Mouse (Mus musculus) CH12.LX (cell line): Measurements from ENCODE around the gene Vsir. TPM values are rescaled to one million over a fixed set of nuclear protein-coding genes. Genes with fewer than 3 reads are reported as not detected.

Source experiments
- DNase-seq: peaks from one replicate; pipeline ENCODE4 v3.0.0-alpha.2; 2013; ENCODE audit errors: extremely low read depth
- H3K27ac ChIP-seq: 2 replicates; pipeline ENCODE4 v1.5.1; 2012; ENCODE audit warnings: low read depth, mild to moderate bottlenecking, control low read depth, moderate library complexity; ENCODE audit not compliant: insufficient read depth
- H3K27me3 ChIP-seq: replicated peaks from 2 replicates; pipeline ENCODE3; 2012; ENCODE audit warnings: inconsistent platforms
- H3K36me3 ChIP-seq, 2 experiments: replicated peaks in 1 of 2; 2 replicates each; pipeline versions ENCODE3 to v1.6.1; 2012; ENCODE audit warnings: inconsistent platforms in 1 of 2, low read length in 1 of 2, mild to moderate bottlenecking in 1 of 2, mixed read lengths in 1 of 2, moderate library complexity in 1 of 2; ENCODE audit not compliant: control insufficient read depth in 1 of 2, insufficient read depth in 1 of 2
- H3K4me1 ChIP-seq, 2 experiments: 2 replicates each; pipeline ENCODE4 v1.6.1; 2012; ENCODE audit warnings: inconsistent platforms in 1 of 2, moderate library complexity in 1 of 2; ENCODE audit not compliant: insufficient read depth in 2 of 2, control insufficient read depth in 1 of 2
- H3K4me2 ChIP-seq: 2 replicates; pipeline ENCODE4 v1.6.1; 2012; ENCODE audit warnings: low read depth, mild to moderate bottlenecking, control low read depth; ENCODE audit not compliant: poor library complexity, insufficient read depth, severe bottlenecking
- H3K4me3 ChIP-seq, 3 experiments: fragments of 150-350 bp in 1 of 3; sonication (generic) in 1 of 3; replicated peaks in 1 of 3; 2 replicates each; pipeline versions ENCODE3 to v1.5.1; 2011 to 2012; ENCODE audit warnings: low read depth in 2 of 3, low read length in 2 of 3, mild to moderate bottlenecking in 2 of 3, moderate library complexity in 2 of 3, control low read depth in 1 of 3, improper control_type of control experiment in 1 of 3, inconsistent platforms in 1 of 3, mixed read lengths in 1 of 3; ENCODE audit not compliant: poor library complexity in 1 of 3
- H3K79me2 ChIP-seq: replicated peaks from 2 replicates; pipeline ENCODE4 v1.6.1; 2012; ENCODE audit warnings: mild to moderate bottlenecking, moderate library complexity; ENCODE audit not compliant: control insufficient read depth, poor library complexity, insufficient read depth, severe bottlenecking; ENCODE audit errors: extremely low read depth
- H3K9ac ChIP-seq: 2 replicates; pipeline ENCODE4 v1.6.1; 2012; ENCODE audit warnings: low read depth, mild to moderate bottlenecking, control low read depth, moderate library complexity; ENCODE audit not compliant: insufficient read depth
- H3K9me3 ChIP-seq: replicated peaks from 2 replicates; pipeline ENCODE3; 2012; ENCODE audit warnings: low read length, inconsistent platforms, mixed read lengths
- BHLHE40 ChIP-seq: IDR thresholded peaks from 2 replicates; pipeline ENCODE4 v1.6.1; 2011; ENCODE audit warnings: mild to moderate bottlenecking, low read depth, low read length, improper control_type of control experiment
- CHD1 ChIP-seq: IDR thresholded peaks from 2 replicates; pipeline ENCODE4 v1.6.1; 2012; ENCODE audit warnings: low read depth, low read length, improper control_type of control experiment, inconsistent platforms
- CHD2 ChIP-seq: IDR thresholded peaks from 2 replicates; pipeline ENCODE4 v1.6.1; 2011; ENCODE audit warnings: low read length, improper control_type of control experiment
- CTCF ChIP-seq, 2 experiments: IDR thresholded peaks in 1 of 2; conservative IDR thresholded peaks in 1 of 2; 2 replicates each; pipeline ENCODE4 v1.5.1; 2011 to 2012; ENCODE audit warnings: low read depth in 2 of 2, low read length in 2 of 2, improper control_type of control experiment in 1 of 2, inconsistent platforms in 1 of 2, mild to moderate bottlenecking in 1 of 2, moderate library complexity in 1 of 2
- E2F4 ChIP-seq: IDR thresholded peaks from 2 replicates; pipeline ENCODE4 v1.6.1; 2011; ENCODE audit warnings: low read depth, low read length, improper control_type of control experiment; ENCODE audit not compliant: insufficient replicate concordance
- ELF1 ChIP-seq: IDR thresholded peaks from 2 replicates; pipeline ENCODE4 v1.6.1; 2014; ENCODE audit warnings: low read depth, mild to moderate bottlenecking, inconsistent platforms, low read length, improper control_type of control experiment
- EP300 ChIP-seq: IDR thresholded peaks from 2 replicates; pipeline ENCODE4 v1.6.1; 2011; ENCODE audit warnings: low read length, improper control_type of control experiment
- ETS1 ChIP-seq: conservative IDR thresholded peaks from 2 replicates; pipeline ENCODE4 v1.6.1; 2012; ENCODE audit warnings: low read depth, mild to moderate bottlenecking, inconsistent platforms, low read length, improper control_type of control experiment, moderate library complexity
- GABPA ChIP-seq: IDR thresholded peaks from 2 replicates; pipeline ENCODE4 v1.6.1; 2012; ENCODE audit warnings: low read depth, low read length, improper control_type of control experiment, inconsistent platforms; ENCODE audit not compliant: insufficient replicate concordance
- IRF4 ChIP-seq: IDR thresholded peaks from 2 replicates; pipeline ENCODE4 v1.6.1; 2014; ENCODE audit warnings: low read depth, mild to moderate bottlenecking, inconsistent platforms, low read length, improper control_type of control experiment
- JUN ChIP-seq: IDR thresholded peaks from 2 replicates; pipeline ENCODE4 v1.6.1; 2011; ENCODE audit warnings: low read depth, mild to moderate bottlenecking, low read length, improper control_type of control experiment, moderate library complexity; ENCODE audit not compliant: insufficient read depth
- JUND ChIP-seq: conservative IDR thresholded peaks from 2 replicates; pipeline ENCODE4 v1.6.1; 2011; ENCODE audit warnings: low read depth, low read length, improper control_type of control experiment
- KAT2A ChIP-seq: IDR thresholded peaks from 2 replicates; pipeline ENCODE4 v1.6.1; 2012; ENCODE audit warnings: low read length, improper control_type of control experiment, inconsistent platforms; ENCODE audit not compliant: insufficient replicate concordance
- MAX ChIP-seq: IDR thresholded peaks from 2 replicates; pipeline ENCODE4 v1.6.1; 2011; ENCODE audit warnings: low read length, improper control_type of control experiment
- MAZ ChIP-seq: IDR thresholded peaks from 2 replicates; pipeline ENCODE4 v1.6.1; 2012; ENCODE audit warnings: low read depth, mild to moderate bottlenecking, inconsistent platforms, low read length, improper control_type of control experiment, moderate library complexity
- MEF2A ChIP-seq: IDR thresholded peaks from 2 replicates; pipeline ENCODE4 v1.6.1; 2014; ENCODE audit warnings: low read depth, mild to moderate bottlenecking, inconsistent platforms, low read length, improper control_type of control experiment, borderline replicate concordance
- MYC ChIP-seq: IDR thresholded peaks from 2 replicates; pipeline ENCODE4 v1.6.1; 2011; ENCODE audit warnings: low read depth, mild to moderate bottlenecking, improper control_type of control experiment, low read length
- NELFE ChIP-seq: IDR thresholded peaks from 2 replicates; pipeline ENCODE4 v1.6.1; 2011; ENCODE audit warnings: low read depth, low read length, improper control_type of control experiment
- NRF1 ChIP-seq: IDR thresholded peaks from 2 replicates; pipeline ENCODE4 v1.6.1; 2014; ENCODE audit warnings: low read depth, mild to moderate bottlenecking, inconsistent platforms, low read length, improper control_type of control experiment, moderate library complexity
- PAX5 ChIP-seq: IDR thresholded peaks from 2 replicates; pipeline ENCODE4 v1.6.1; 2012; ENCODE audit warnings: low read length, inconsistent platforms, mixed read lengths
- POLR2A ChIP-seq: IDR thresholded peaks from 2 replicates; pipeline ENCODE4 v1.6.1; 2011; ENCODE audit warnings: low read depth, mild to moderate bottlenecking, improper control_type of control experiment, low read length
- POLR2AphosphoS2 ChIP-seq: IDR thresholded peaks from 2 replicates; pipeline ENCODE4 v1.6.1; 2011; ENCODE audit warnings: low read depth, low read length, improper control_type of control experiment
- RAD21 ChIP-seq: IDR thresholded peaks from 2 replicates; pipeline ENCODE4 v1.6.1; 2011; ENCODE audit warnings: low read depth, mild to moderate bottlenecking, low read length, improper control_type of control experiment, moderate library complexity
- RCOR1 ChIP-seq: conservative IDR thresholded peaks from 2 replicates; pipeline ENCODE4 v1.6.1; 2012; ENCODE audit warnings: low read depth, mild to moderate bottlenecking, inconsistent platforms, low read length, improper control_type of control experiment
- SIN3A ChIP-seq: IDR thresholded peaks from 2 replicates; pipeline ENCODE4 v1.6.1; 2012; ENCODE audit warnings: low read length, improper control_type of control experiment, inconsistent platforms
- SMC3 ChIP-seq: IDR thresholded peaks from 2 replicates; pipeline ENCODE4 v1.6.1; 2011; ENCODE audit warnings: low read depth, low read length, improper control_type of control experiment
- TBP ChIP-seq: conservative IDR thresholded peaks from 2 replicates; pipeline ENCODE4 v1.6.1; 2011; ENCODE audit warnings: low read depth, low read length, improper control_type of control experiment
- TCF12 ChIP-seq: IDR thresholded peaks from 2 replicates; pipeline ENCODE4 v1.6.1; 2014; ENCODE audit warnings: low read depth, mild to moderate bottlenecking, inconsistent platforms, low read length, improper control_type of control experiment
- USF2 ChIP-seq: conservative IDR thresholded peaks from 2 replicates; pipeline ENCODE4 v1.6.1; 2011; ENCODE audit warnings: low read depth, low read length, improper control_type of control experiment
- ZKSCAN1 ChIP-seq: IDR thresholded peaks from 2 replicates; pipeline ENCODE4 v1.6.1; 2012; ENCODE audit warnings: low read depth, inconsistent platforms, low read length, improper control_type of control experiment, borderline replicate concordance
- ZMIZ1 ChIP-seq: IDR thresholded peaks from 2 replicates; pipeline ENCODE4 v1.6.1; 2012; ENCODE audit warnings: low read depth, mild to moderate bottlenecking, inconsistent platforms, low read length, improper control_type of control experiment
- ZNF384 ChIP-seq: IDR thresholded peaks from 2 replicates; pipeline ENCODE4 v1.6.1; 2012; ENCODE audit warnings: low read depth, low read length, improper control_type of control experiment, inconsistent platforms
- dilution Hi-C: fragments of 300-500 bp; cut with MboI; formaldehyde crosslinking; loops from 2 replicates; pipeline ENCODE4 v1.14.3; 2020; ENCODE audit warnings: low sequenced_read_pairs; ENCODE audit not compliant: extremely low pct_unique_long_range_greater_than_20kb, extremely low pct_ligation_motif_present
- in situ Hi-C: fragments of 300-500 bp; cut with MboI; formaldehyde crosslinking; loops from 3 replicates; pipeline ENCODE4 v1.14.3; 2019; ENCODE audit warnings: low sequenced_read_pairs, low pct_ligation_motif_present, low pct_unique_long_range_greater_than_20kb, mixed read lengths
- polyA plus RNA-seq: library from polyadenylated mRNA; unstranded; fragments of >175 nt; gene quantifications from 2 replicates; pipeline ENCODE4 v1.2.1, GENCODE M21; 2012; ENCODE audit warnings: low read depth; ENCODE audit not compliant: insufficient read length
- total RNA-seq, 2 experiments: library from RNA; depleted of rRNA; stranded (reverse); fragments of 300-350 nt in 1 of 2; fragments of >200 nt in 1 of 2; gene quantifications; 2 replicates each; pipeline ENCODE4 v1.2.3; 2012 to 2014

Vsir gene
- total and polyA plus RNA-seq, 3 experiments: 4.7 to 9.5 (median 5.5) TPM

DNA sequence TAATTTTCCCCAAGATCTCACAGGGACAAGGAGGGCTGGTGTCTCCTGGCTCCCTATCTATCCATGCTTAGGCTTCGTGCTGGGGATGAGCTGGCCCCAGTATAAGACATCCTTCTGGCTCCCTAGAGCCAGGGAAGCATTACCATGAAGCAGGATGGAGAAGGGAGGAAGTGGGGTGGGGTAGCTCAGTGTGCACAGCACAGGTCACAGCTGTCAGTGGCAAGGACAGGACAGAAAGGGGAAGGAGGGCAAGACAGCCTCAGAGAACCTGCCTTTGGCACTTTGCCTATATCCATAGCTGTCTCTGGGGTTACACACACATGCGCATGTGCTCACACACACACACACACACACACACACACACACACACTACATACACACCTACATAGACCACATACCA lies 41.7 kb downstream of the Vsir start:
- no peak overlapping the region for H3K4me3 ChIP-seq
- H3K9ac ChIP-seq: no peak overlapping the region
- H3K36me3 ChIP-seq: peaks cover 5 to 9% of the 10 kb centered on the region in 2 experiments
- DNase-seq: no peak
- no peaks in the 10 kb centered on the region; the same call in 1 of the 2 replicates for H3K79me2 ChIP-seq
- peaks cover 19 to 37% of the 10 kb centered on the region in 2 experiments for H3K4me1 ChIP-seq
- H3K4me2 ChIP-seq: no peak overlapping the region
- TF ChIP-seq PAX5 (no peak), CHD2 (no peak), EP300 (0 out of 2 replicates have a peak, but pooled peaks have one; percentile 29)
- H3K27ac ChIP-seq: no peak overlapping the region
- H3K9me3 ChIP-seq: peaks cover 7% of the 10 kb centered on the region
- dilution Hi-C loops (no loop called here), in situ Hi-C loops (loop anchor here (25.0 kb wide), 1 partner anchor 476 kb away; no protein-coding TSS in a partner anchor)
- H3K27me3 ChIP-seq: peaks cover 2% of the 10 kb centered on the region

GRCm38 (mm10) chr10:60389447-60389865 lies 42.8 kb downstream of the Vsir start:
- peak; percentile 86 for DNase-seq
- Histone ChIP-seq H3K9me3 (peaks cover 7% of the 10 kb centered on the region), H3K4me2 (peak overlapping the region; percentile 78), H3K4me1 (peaks cover 19 to 37% of the 10 kb centered on the region in 2 experiments), H3K4me3 (peak overlapping the region in 1 of 3 experiments; percentile 14), H3K36me3 (peaks cover 5 to 12% of the 10 kb centered on the region in 2 experiments), H3K9ac (0 out of 2 replicates have a peak overlapping the region, but pooled peaks have one; percentile 10), H3K27ac (peak overlapping the region; percentile 93), H3K27me3 (peaks cover 2% of the 10 kb centered on the region), H3K79me2 (no peaks in the 10 kb centered on the region; the same call in 1 of the 2 replicates)
- in situ Hi-C loops (loop anchor here (25.0 kb wide), 1 partner anchor 477 kb away; no protein-coding TSS in a partner anchor), dilution Hi-C loops (no loop called here)
- TF ChIP-seq JUND (no peak), MAZ (no peak), CHD1 (no peak), ZMIZ1 (no peak), SIN3A (no peak; the same call in 1 of the 2 replicates), MAX (no peak; the same call in 1 of the 2 replicates), KAT2A (no peak), JUN (no peak), GABPA (no peak), ZKSCAN1 (no peak), ELF1 (peak; percentile 53; the same call in 1 of the 2 replicates), ZNF384 (no peak), POLR2AphosphoS2 (no peak), TBP (no peak), NRF1 (no peak), SMC3 (no peak), MEF2A (peak; percentile 78), ETS1 (peak; percentile 78), EP300 (peak; percentile 50; the same call in 1 of the 2 replicates), USF2 (no peak), BHLHE40 (no peak), NELFE (no peak), PAX5 (no peak), RAD21 (no peak; the same call in 1 of the 2 replicates), E2F4 (no peak), IRF4 (no peak; the same call in none of the 2 replicates), CTCF (conservative IDR thresholded peaks at IDR 0.05 in 1 of 2, IDR thresholded peaks at IDR 0.05 in 1 of 2; ENCODE audit: low read depth in 2 of 2, low read length in 2 of 2) (no peak), MYC (peak; percentile 67; the same call in 1 of the 2 replicates), POLR2A (peak; percentile 57), RCOR1 (no peak), TCF12 (peak; percentile 99), CHD2 (no peak)
